Mouse (Mus musculus) WW6 (cell line): ENCODE measurements around the gene Mpl.
A peak's percentile ranks its signal among the peaks of the same experiment; 100 is the strongest.

Source experiments
- DNase-seq: peaks from one replicate; pipeline ENCODE4 v3.0.0-alpha.2; 2013; ENCODE audit warnings: low read depth, low spot score

Gene Mpl

GRCm38 (mm10) chr4:118457345-118457975, at the start of gene Mpl:
Mpl (minus strand) TSS chr4:118457513.
- no peak for DNase-seq

GRCm38 (mm10) chr4:118505551-118505950, 48.2 kb upstream of the Mpl start:
- DNase-seq = no peak

- DNase-seq = no peak
Observed at GRCm38 (mm10) chr4:118500792-118501191, 43.5 kb upstream of the Mpl start.

DNA sequence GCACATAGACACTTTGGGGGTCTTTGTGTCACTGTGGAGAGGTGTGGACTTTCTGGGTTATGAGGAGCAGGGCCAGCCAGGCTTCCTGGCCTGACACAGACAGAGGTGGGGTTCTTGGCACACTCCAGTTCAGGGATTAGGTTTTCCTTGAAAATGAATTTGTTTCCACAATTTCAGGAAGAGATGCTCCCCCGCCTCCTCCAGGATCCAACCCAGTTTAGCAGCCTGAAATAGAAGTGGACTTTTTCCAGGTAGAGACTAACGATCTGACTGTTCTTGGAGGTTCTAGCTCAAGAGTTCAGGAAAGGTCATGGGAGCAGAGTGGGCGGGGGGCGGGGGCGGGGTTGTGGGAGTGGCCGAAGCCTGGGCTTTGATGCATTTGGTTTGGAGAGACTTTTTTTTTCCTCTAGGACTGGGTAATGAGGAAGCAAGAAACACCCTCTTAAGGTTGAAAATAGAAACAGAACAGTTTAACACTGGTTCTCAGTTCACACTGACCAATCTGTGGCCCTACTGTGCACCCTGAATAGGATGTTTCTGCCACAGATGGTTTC, 42.9 kb upstream of the Mpl start:
- DNase-seq = no peak

- DNase-seq = no peak
Observed at GRCm38 (mm10) chr4:118490461-118490860, 33.1 kb upstream of the Mpl start.

DNA sequence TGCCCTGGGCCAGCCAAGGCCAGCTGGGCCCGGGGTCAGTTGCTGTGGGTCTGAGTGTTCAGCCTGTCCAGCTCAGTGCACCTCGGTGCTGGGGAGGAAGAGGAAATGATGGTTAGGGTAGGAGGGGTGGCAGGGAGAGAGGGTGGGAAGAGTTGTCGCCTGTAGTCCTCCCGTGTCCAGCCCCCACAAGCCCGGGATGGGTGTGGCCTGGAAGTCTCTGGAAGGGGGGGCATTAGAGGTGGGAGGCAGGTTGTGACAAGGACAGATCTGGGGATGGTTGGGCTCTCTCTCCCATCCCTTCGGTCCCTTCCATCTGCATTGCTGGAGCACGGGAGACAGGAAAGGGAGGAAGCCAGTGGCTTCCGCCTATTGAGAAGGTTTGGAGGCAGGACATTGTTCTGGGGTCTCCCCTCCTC, 32.4 kb upstream of the Mpl start, which contains the start of gene Tie1:
Tie1 (minus strand) TSS at position 345 of the 416 bp plus-strand sequence.
- DNase-seq = no peak

DNA sequence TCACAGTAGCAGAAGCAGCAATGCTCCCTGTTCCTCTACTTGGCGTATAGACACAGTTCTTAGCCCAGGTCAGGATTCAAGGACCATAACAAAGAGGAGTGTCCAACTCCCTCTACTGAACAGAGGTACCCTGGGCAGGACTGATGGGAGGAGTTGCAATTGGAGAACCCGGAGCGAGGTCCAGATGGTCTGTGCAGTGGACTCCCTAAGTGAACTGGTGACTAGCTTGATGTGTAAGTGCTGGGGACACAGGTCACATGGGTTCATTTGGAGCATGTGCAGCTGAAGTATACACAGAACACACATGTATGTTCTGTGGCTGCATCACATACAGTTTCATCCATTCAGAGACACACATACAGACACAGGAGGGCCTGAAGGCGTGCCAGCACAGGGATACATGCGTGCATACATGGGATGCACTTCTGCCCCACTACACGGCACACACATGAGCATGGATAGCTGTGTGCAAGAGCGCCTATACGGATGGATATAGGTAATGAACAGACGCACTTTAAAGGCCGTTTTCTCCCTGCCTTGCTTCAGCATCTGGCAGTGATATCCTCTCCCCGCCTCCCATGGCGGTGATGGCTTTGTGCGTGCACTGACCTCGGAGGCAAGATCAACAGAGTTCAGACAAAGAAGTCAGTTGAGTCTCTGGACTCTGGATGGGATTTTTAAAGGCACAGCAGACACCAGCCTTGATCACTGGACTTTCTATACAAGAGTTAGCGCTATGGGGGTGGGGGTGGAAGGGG, 19.6 kb upstream of the Mpl start:
- no peak for DNase-seq

DNA sequence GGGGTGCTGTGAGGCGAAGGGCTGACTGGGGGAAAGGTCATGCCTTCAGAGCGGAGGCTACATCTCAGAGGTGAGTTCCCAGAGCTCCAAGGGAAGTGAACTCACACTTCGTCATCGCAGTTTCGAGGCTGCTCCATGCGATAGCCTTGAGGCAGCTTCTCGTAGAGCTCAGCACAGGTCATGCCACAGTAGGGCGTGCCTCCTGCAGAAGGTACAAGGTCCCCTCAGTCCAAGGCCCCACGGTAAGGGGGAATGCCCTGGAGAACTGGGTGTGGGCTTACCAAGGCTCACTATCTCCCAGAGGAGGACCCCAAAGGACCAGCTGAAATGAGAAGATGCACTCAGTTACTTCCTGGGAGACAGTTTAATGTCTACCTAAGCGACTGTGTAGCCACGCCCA, 15.4 kb upstream of the Mpl start:
- DNase-seq = no peak

GRCm38 (mm10) chr4:118471281-118471680, 14.0 kb upstream of the Mpl start:
- DNase-seq = no peak

DNA sequence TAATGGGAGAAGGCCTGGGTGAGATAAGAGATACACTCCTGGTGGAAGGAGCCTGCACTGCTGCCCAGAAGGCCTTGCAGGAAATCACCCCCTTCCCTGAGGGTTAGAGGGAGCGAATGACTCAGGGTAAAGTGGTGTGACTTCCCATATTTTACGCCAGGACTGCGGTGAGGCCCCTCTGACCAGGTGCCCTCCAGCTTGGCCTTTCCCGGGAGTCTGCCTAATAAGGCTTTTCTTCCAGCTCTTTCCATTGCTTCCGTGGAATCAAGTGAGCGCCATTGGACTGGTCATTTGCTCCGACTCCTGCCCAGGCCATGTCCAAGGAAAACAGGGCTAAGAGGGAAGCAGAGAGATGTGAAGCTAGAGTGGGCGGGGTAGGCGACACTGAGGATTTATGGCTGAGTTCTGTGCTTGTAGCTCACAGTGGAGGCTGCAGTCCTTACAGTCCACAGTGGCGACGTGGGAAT, 8.4 kb upstream of the Mpl start:
- no peak for DNase-seq

DNA sequence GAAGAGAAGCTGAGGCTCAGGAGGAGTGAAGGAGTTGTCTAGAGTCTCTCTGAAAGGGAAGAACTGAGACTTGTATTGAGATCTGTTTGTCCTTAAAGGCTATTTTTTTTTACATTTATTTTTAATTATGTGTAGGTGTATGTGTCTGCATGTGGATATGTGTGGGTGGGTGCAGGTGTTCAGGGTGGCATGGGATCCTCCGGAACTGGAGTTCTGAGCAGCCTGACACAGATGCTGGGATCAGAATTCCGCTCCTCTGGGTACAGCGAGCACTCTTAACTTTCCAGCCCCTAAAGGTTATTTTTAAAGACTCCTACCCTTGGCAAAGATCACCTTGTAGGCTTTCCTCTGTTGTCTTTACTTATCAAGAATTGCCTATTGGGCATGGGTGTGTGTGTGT, 7.6 kb upstream of the Mpl start:
- DNase-seq = no peak

GRCm38 (mm10) chr4:118446415-118447153, 10.7 kb downstream of the Mpl start:
- no peak for DNase-seq

DNA sequence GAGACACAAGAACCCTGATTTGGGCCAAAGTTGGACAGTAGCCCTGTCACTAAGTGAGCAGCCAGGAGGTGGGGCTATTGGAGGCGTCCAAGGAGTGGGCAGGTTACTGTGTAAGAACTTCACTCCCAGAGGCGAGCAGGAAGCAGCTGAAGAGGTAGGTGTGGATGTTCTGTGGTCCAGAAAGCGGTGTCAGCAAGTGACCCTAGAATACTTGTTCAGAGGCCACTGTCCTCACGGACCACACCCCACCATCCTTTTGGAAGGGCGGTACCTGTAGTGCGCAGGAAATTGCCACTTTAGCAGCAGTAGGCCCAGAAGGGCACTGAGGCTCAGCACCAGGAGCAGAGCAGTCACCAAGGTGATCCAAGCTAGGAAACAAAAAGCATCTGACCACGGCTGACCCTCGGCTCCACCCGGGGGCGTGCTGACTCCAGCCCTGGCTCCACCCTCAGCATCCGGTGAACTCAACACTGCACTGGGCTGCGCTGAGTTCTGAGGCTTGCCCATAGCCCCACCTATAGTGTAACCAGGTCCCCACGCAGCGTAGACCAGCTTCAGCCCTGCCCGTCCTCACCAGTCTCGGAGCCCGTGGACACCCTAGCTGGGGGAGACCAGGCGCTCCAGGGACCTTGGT, 11.4 kb downstream of the Mpl start:
- no peak for DNase-seq

- DNase-seq = no peak
Observed at GRCm38 (mm10) chr4:118445088-118445487, 12.2 kb downstream of the Mpl start.

DNA sequence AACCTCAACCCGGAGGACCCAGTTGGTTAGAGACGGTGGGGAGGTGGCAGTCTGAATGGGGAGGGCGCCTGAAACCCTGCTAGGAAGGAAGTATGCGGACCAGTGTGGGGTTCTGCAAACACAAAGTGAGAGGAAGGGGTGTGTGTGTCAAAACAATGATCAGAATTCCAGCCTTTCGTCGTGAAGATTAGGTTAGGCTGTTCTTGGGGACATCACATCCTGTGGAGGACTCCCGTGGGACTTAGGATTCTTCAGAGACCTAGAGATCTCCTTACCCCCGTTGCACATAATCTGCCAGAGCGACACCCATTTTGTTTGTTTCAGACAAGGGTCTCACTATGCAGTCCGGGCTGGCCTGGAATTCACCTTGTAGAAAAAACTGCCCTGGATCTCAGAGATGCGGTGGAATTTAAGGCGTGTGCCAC, 19.5 kb downstream of the Mpl start:
- no peak for DNase-seq

GRCm38 (mm10) chr4:118436820-118437603, 20.3 kb downstream of the Mpl start, which contains the start of gene Cdc20:
Cdc20 (minus strand) TSS chr4:118437352.
- DNase-seq = peak; percentile 96

- DNase-seq = no peak
Observed at GRCm38 (mm10) chr4:118432332-118432731, 25.0 kb downstream of the Mpl start.

DNA sequence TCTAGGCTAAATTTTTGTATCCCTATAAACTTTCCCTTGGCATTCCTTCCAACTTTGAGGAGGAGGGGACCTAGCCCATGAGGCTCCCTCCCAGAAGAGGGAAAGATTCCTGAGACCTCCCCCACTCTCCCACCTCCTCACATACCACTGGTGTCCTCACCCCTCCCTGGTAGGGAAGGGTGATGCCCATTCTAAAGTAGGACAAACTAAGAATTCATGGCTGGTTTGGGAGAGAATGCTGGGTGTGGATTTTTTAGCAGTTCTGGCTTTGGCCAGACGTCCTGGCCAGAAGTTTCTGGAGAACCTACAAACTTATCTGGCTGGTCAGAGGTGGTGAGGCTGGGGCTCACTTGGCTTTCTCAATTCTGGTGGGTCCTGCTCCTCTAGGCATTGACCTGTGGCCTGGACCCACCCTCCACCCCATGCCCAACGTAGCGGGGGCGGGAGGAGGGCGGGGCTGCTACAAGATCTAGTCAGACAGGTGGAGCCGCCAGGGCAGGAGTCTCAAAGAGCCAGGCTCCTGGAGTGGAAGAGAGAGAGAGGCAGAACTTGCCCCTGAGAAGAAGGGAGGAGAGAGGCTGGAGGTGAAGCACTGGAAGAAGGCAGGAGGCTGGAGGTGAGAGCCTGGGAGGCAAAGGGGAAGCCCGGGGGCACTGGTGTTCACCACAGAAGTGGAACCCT, 28.0 kb downstream of the Mpl start:
- no peak for DNase-seq

DNA sequence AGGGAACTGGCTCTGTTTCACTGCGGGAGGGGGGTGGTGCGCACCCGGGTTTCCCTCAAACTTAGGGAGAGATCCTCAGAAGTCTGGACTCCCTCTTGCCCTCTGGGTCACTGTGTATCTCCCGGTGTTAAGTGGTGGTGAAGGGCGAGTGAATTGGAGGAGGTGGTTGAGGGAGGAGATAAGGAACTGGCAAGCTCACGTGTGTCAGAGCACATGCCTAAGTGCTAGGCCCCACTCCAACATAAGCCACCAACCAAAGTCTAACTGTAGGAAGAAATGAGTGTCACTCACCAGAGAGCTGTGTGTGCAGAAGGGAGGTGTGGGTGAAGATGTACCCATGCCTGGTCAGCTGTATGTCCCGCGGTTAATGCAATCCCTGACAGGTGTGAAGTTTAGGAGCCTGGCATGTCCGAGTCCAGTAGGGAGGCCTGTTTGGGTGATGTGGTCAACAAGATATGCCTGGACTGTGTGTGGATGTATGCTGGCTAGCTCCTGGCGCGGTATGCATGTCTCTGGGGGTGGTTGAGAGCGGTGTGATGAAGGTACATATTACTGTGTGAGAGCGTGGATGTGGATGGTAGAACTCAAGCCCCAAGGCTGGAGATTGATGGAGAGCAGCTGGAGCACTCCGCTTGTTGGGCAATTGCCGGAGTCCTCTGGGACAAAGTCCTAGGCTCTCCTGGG, 28.6 kb downstream of the Mpl start:
- no peak for DNase-seq
